Mouse (Mus musculus): ENCODE measurements around the gene Ntn3. TPM values are rescaled to one million over a fixed set of nuclear protein-coding genes. Genes with fewer than 3 reads are reported as not detected.

The Ntn3 gene
- polyA plus RNA-seq, 1 experiment from 2014 or later: 10.9 TPM

GRCm38 (mm10) chr17:24208641-24209042 lies 689 bp downstream of the Ntn3 start:
- peaks cover 31% of the 10 kb centered on the region for H3K27me3 ChIP-seq
- WGBS: 2% methylated on average over 29 of the region's 29 CpGs
- no peaks in the 10 kb centered on the region for H3K36me3 ChIP-seq
- H3K27ac ChIP-seq: peak overlapping the region; percentile 86
- peak overlapping the region; percentile 90 for H3K4me2 ChIP-seq (replicated peaks)
- no peaks in the 10 kb centered on the region for H3K9me3 ChIP-seq (replicated peaks)
- ATAC-seq (ENCODE audit: low FRiP score): 0 out of 2 replicates have a peak, but pooled peaks have one; percentile 0
- peak overlapping the region; percentile 84 for H3K9ac ChIP-seq
- peaks cover 85% of the 10 kb centered on the region for H3K4me1 ChIP-seq
- H3K4me3 ChIP-seq: peak overlapping the region; percentile 71

GRCm38 (mm10) chr17:24207768-24208640 lies 1.3 kb downstream of the Ntn3 start:
- no peaks in the 10 kb centered on the region for H3K36me3 ChIP-seq

GRCm38 (mm10) chr17:24206451-24207351 lies 2.6 kb downstream of the Ntn3 start:
- Histone ChIP-seq H3K27me3 (peaks cover 31% of the 10 kb centered on the region), H3K9ac (peak overlapping the region; percentile 71), H3K4me1 (peaks cover 82% of the 10 kb centered on the region), H3K36me3 (no peaks in the 10 kb centered on the region), H3K4me2 (replicated peaks) (peak overlapping the region; percentile 90), H3K4me3 (peak overlapping the region; percentile 71), H3K9me3 (replicated peaks) (no peaks in the 10 kb centered on the region), H3K27ac (peak overlapping the region; percentile 68)
- ATAC-seq (ENCODE audit: low FRiP score): peak; percentile 27; the same call in 1 of the 2 replicates
- 5% methylated on average over 62 of the region's 62 CpGs for WGBS

More at GRCm38 (mm10) chr17:24207768-24208640, 1.3 kb downstream of the Ntn3 start:
- Histone ChIP-seq H3K9ac (peak overlapping the region; percentile 84), H3K9me3 (replicated peaks) (no peaks in the 10 kb centered on the region), H3K27ac (peak overlapping the region; percentile 86), H3K4me3 (peak overlapping the region; percentile 71), H3K4me1 (peaks cover 90% of the 10 kb centered on the region), H3K4me2 (replicated peaks) (peak overlapping the region; percentile 90), H3K27me3 (peaks cover 31% of the 10 kb centered on the region)
- ATAC-seq (ENCODE audit: low FRiP score): no peak
- 54% methylated on average over 34 of the region's 34 CpGs for WGBS

GRCm38 (mm10) chr17:24205908-24206361 lies 3.4 kb downstream of the Ntn3 start:
- 8% methylated on average over 15 of the region's 15 CpGs for WGBS
- H3K9ac ChIP-seq: peak overlapping the region; percentile 80
- peaks cover 78% of the 10 kb centered on the region for H3K4me1 ChIP-seq
- peaks cover 31% of the 10 kb centered on the region for H3K27me3 ChIP-seq
- peak overlapping the region; percentile 71 for H3K4me3 ChIP-seq
- peak; percentile 36 for ATAC-seq (ENCODE audit: low FRiP score)
- H3K4me2 ChIP-seq (replicated peaks): peak overlapping the region; percentile 90
- peak overlapping the region; percentile 71 for H3K27ac ChIP-seq
- H3K36me3 ChIP-seq: no peaks in the 10 kb centered on the region
- no peaks in the 10 kb centered on the region for H3K9me3 ChIP-seq (replicated peaks)

- H3K36me3 ChIP-seq: no peaks in the 10 kb centered on the region
- H3K4me1 ChIP-seq: peaks cover 73% of the 10 kb centered on the region
- ATAC-seq (ENCODE audit: low FRiP score): peak; percentile 62
- no peaks in the 10 kb centered on the region for H3K9me3 ChIP-seq (replicated peaks)
- H3K27ac ChIP-seq: peak within 1 kb of the TSS; percentile 71
- H3K27me3 ChIP-seq: peaks cover 26% of the 10 kb centered on the region
- under 1% methylated on average over 59 of the region's 65 CpGs for WGBS
- H3K9ac ChIP-seq: peak within 1 kb of the TSS; percentile 80
- peak within 1 kb of the TSS; percentile 71 for H3K4me3 ChIP-seq
- H3K4me2 ChIP-seq (replicated peaks): peak within 1 kb of the TSS; percentile 90
These were observed 3.9 kb downstream of the Ntn3 start, which contains the start of gene Tbc1d24 for GRCm38 (mm10) chr17:24205284-24205888. TSS of gene Tbc1d24 (minus strand) at chr17:24205562.

- no peak for ATAC-seq (ENCODE audit: low FRiP score)
- peaks cover 23% of the 10 kb centered on the region for H3K27me3 ChIP-seq
- H3K9ac ChIP-seq: peak overlapping the region; percentile 80
- peak overlapping the region; percentile 71 for H3K4me3 ChIP-seq
- no peaks in the 10 kb centered on the region for H3K36me3 ChIP-seq
- peak overlapping the region; percentile 90 for H3K4me2 ChIP-seq (replicated peaks)
- H3K27ac ChIP-seq: no peak overlapping the region
- no peaks in the 10 kb centered on the region for H3K9me3 ChIP-seq (replicated peaks)
- peaks cover 68% of the 10 kb centered on the region for H3K4me1 ChIP-seq
- WGBS: 15% methylated on average over 7 of the region's 7 CpGs
These were observed 4.5 kb downstream of the Ntn3 start for GRCm38 (mm10) chr17:24204846-24205245.

- Histone ChIP-seq H3K4me2 (replicated peaks) (peak overlapping the region; percentile 90), H3K9me3 (replicated peaks) (no peaks in the 10 kb centered on the region), H3K4me3 (peak overlapping the region; percentile 71; the same call in 1 of the 2 replicates), H3K36me3 (no peaks in the 10 kb centered on the region), H3K27me3 (peaks cover 23% of the 10 kb centered on the region), H3K9ac (no peak overlapping the region), H3K27ac (peak overlapping the region; percentile 44; the same call in 1 of the 2 replicates), H3K4me1 (peaks cover 58% of the 10 kb centered on the region)
- no peak for ATAC-seq (ENCODE audit: low FRiP score)
- WGBS: 79% methylated on average over 3 of the region's 3 CpGs
These were observed 5.5 kb downstream of the Ntn3 start for GRCm38 (mm10) chr17:24203611-24204534.

GRCm38 (mm10) chr17:24203068-24203467 lies 6.3 kb downstream of the Ntn3 start:
- Histone ChIP-seq H3K4me3 (no peak overlapping the region), H3K9ac (peak overlapping the region; percentile 2; the same call in 1 of the 2 replicates), H3K4me1 (peaks cover 50% of the 10 kb centered on the region), H3K27me3 (peaks cover 17% of the 10 kb centered on the region), H3K27ac (peak overlapping the region; percentile 44; the same call in 1 of the 2 replicates), H3K4me2 (replicated peaks) (peak overlapping the region; percentile 24), H3K9me3 (replicated peaks) (no peaks in the 10 kb centered on the region), H3K36me3 (no peaks in the 10 kb centered on the region)
- 40% methylated on average over 4 of the region's 4 CpGs for whole genome bisulfite sequencing
- ATAC-seq (ENCODE audit: low FRiP score): no peak

- Histone ChIP-seq H3K9me3 (replicated peaks) (no peaks in the 10 kb centered on the region), H3K4me2 (replicated peaks) (no peak overlapping the region), H3K4me1 (peaks cover 41% of the 10 kb centered on the region), H3K27me3 (no peaks in the 10 kb centered on the region), H3K9ac (no peak overlapping the region), H3K27ac (no peak overlapping the region), H3K36me3 (no peaks in the 10 kb centered on the region), H3K4me3 (no peak overlapping the region)
- no peak for ATAC-seq (ENCODE audit: low FRiP score)
- WGBS: 84% methylated on average over 4 of the region's 4 CpGs
These were observed 8.2 kb downstream of the Ntn3 start for GRCm38 (mm10) chr17:24201092-24201491.

- Histone ChIP-seq H3K4me2 (replicated peaks) (no peak overlapping the region), H3K4me1 (peaks cover 31% of the 10 kb centered on the region), H3K27ac (no peak overlapping the region), H3K4me3 (no peak overlapping the region), H3K9ac (no peak overlapping the region), H3K9me3 (replicated peaks) (no peaks in the 10 kb centered on the region), H3K36me3 (no peaks in the 10 kb centered on the region), H3K27me3 (no peaks in the 10 kb centered on the region)
- no peak for ATAC-seq (ENCODE audit: low FRiP score)
- WGBS: 82% methylated on average over 4 of the region's 4 CpGs
These were observed 9.6 kb downstream of the Ntn3 start for GRCm38 (mm10) chr17:24199741-24200140.

GRCm38 (mm10) chr17:24199252-24199651 lies 10.1 kb downstream of the Ntn3 start:
- Histone ChIP-seq H3K4me3 (no peak overlapping the region), H3K9me3 (replicated peaks) (no peaks in the 10 kb centered on the region), H3K36me3 (no peaks in the 10 kb centered on the region), H3K27me3 (no peaks in the 10 kb centered on the region), H3K9ac (no peak overlapping the region), H3K4me2 (replicated peaks) (no peak overlapping the region), H3K4me1 (peaks cover 31% of the 10 kb centered on the region), H3K27ac (no peak overlapping the region)
- ATAC-seq (ENCODE audit: low FRiP score): no peak
- WGBS: 88% methylated on average over 4 of the region's 4 CpGs

All from hindbrain, embryonic 12.5 days (tissue).